Mouse (Mus musculus) CH12F3 (cell line): ENCODE results near the gene Synj2.

Source experiments
- in situ Hi-C: fragments of 300-500 bp; cut with MboI; formaldehyde crosslinking; loops from 2 replicates; pipeline ENCODE4 v1.14.3; 2020; ENCODE audit warnings: low sequenced_read_pairs

Gene Synj2

GRCm38 (mm10) chr17:5932161-5932560, 8.9 kb upstream of the Synj2 start:
- in situ Hi-C loops: no loop called here

GRCm38 (mm10) chr17:5934554-5935324, 6.3 kb upstream of the Synj2 start:
- in situ Hi-C loops: no loop called here

GRCm38 (mm10) chr17:5935680-5936079, 5.4 kb upstream of the Synj2 start:
- in situ Hi-C loops: no loop called here

- in situ Hi-C loops: no loop called here
Observed at GRCm38 (mm10) chr17:5936276-5936675, 4.8 kb upstream of the Synj2 start.

- in situ Hi-C loops: no loop called here
Observed at GRCm38 (mm10) chr17:5937441-5937840, 3.6 kb upstream of the Synj2 start.

GRCm38 (mm10) chr17:5939871-5940270, 1.2 kb upstream of the Synj2 start:
- in situ Hi-C loops: loop anchor here (10.0 kb wide), 1 partner anchor 65 kb away; no protein-coding TSS in a partner anchor

- in situ Hi-C loops: loop anchor here (10.0 kb wide), 1 partner anchor 64 kb away; no protein-coding TSS in a partner anchor
Observed at GRCm38 (mm10) chr17:5940792-5941191, 288 bp upstream of the Synj2 start.

GRCm38 (mm10) chr17:5942156-5942555, 1.1 kb downstream of the Synj2 start:
- in situ Hi-C loops: loop anchor here (10.0 kb wide), 1 partner anchor 63 kb away; no protein-coding TSS in a partner anchor

GRCm38 (mm10) chr17:5943053-5943452, 2.0 kb downstream of the Synj2 start:
- in situ Hi-C loops: loop anchor here (10.0 kb wide), 1 partner anchor 62 kb away; no protein-coding TSS in a partner anchor

GRCm38 (mm10) chr17:5947039-5947438, 6.0 kb downstream of the Synj2 start:
- in situ Hi-C loops: loop anchor here (10.0 kb wide), 1 partner anchor 58 kb away; no protein-coding TSS in a partner anchor

- in situ Hi-C loops: no loop called here
Observed at GRCm38 (mm10) chr17:5952455-5952854, 11.4 kb downstream of the Synj2 start.

- in situ Hi-C loops: no loop called here
Observed at GRCm38 (mm10) chr17:5956350-5957000, 15.4 kb downstream of the Synj2 start.

- in situ Hi-C loops: no loop called here
Observed at GRCm38 (mm10) chr17:5957097-5957496, 16.0 kb downstream of the Synj2 start.

GRCm38 (mm10) chr17:5958229-5958628, 17.1 kb downstream of the Synj2 start:
- in situ Hi-C loops: no loop called here

- in situ Hi-C loops: no loop called here
Observed at GRCm38 (mm10) chr17:5958636-5959035, 17.6 kb downstream of the Synj2 start.

- in situ Hi-C loops: no loop called here
Observed at GRCm38 (mm10) chr17:5959096-5959495, 18.0 kb downstream of the Synj2 start.

GRCm38 (mm10) chr17:5959802-5960201, 18.7 kb downstream of the Synj2 start:
- in situ Hi-C loops: no loop called here

GRCm38 (mm10) chr17:5963766-5964165, 22.7 kb downstream of the Synj2 start:
- in situ Hi-C loops: no loop called here

- in situ Hi-C loops: no loop called here
Observed at GRCm38 (mm10) chr17:5965084-5965781, 24.2 kb downstream of the Synj2 start.

- in situ Hi-C loops: no loop called here
Observed at GRCm38 (mm10) chr17:5966706-5967105, 25.6 kb downstream of the Synj2 start.

- in situ Hi-C loops: no loop called here
Observed at GRCm38 (mm10) chr17:5968562-5968961, 27.5 kb downstream of the Synj2 start.
